Mouse (Mus musculus): Measurements from ENCODE around the gene Lrrn2.

GRCm38 (mm10) chr1:132932421-132932820 lies 52.3 kb downstream of the Lrrn2 start:
- TF ChIP-seq MYOD1 (IDR thresholded peaks at IDR 0.05; ENCODE audit: control insufficient read depth in 1 of 3, insufficient read length in 2 of 3, low read depth in 2 of 3) (no peak), MAX (IDR thresholded peaks at IDR 0.05; ENCODE audit: low read depth) (no peak), POLR2AphosphoS2 (IDR thresholded peaks at IDR 0.05; ENCODE audit: insufficient read length, low read depth) (no peak), E2F4 (IDR thresholded peaks at IDR 0.05; ENCODE audit: insufficient read depth) (no peak), POLR2A (IDR thresholded peaks at IDR 0.05; ENCODE audit: insufficient read length, low read depth) (no peak), TCF12 (IDR thresholded peaks at IDR 0.05; ENCODE audit: insufficient read depth, poor library complexity, severe bottlenecking) (no peak), SRF (IDR thresholded peaks at IDR 0.05; ENCODE audit: control insufficient read depth, insufficient read length, low read depth) (no peak), USF1 (IDR thresholded peaks at IDR 0.05; ENCODE audit: low read depth) (no peak), CEBPB (IDR thresholded peaks at IDR 0.05; ENCODE audit: insufficient read depth, poor library complexity, severe bottlenecking) (no peak), REST (IDR thresholded peaks at IDR 0.05; ENCODE audit: insufficient read depth, insufficient read length) (no peak), MYOG (IDR thresholded peaks at IDR 0.05; ENCODE audit: control insufficient read depth in 1 of 3, insufficient read depth in 1 of 3, insufficient read length in 2 of 3, low read depth in 2 of 3) (no peak), TCF3 (IDR thresholded peaks at IDR 0.05; ENCODE audit: insufficient read length, low read depth) (no peak)

Data from myocyte (in vitro differentiated cells).